Mouse (Mus musculus) cerebellum, adult 2 months (tissue): Measurements from ENCODE around the gene Ggt1. TPM values are rescaled to one million over a fixed set of nuclear protein-coding genes. Genes with fewer than 3 reads are reported as not detected.
"Not testable (repeated sequence)": the region's sequence is repeated elsewhere in the genome, so short reads cannot be mapped to it uniquely, and the experiment has no call there.

Experiments used
- DNase-seq, 2 experiments: peaks; one replicate each; pipeline ENCODE4 v3.0.0; 2021
- H3K27ac ChIP-seq: fragments of 200-500 bp; 2 replicates; pipeline ENCODE4 v1.5.1; 2012; ENCODE audit warnings: low read length, control low read depth, inconsistent platforms; ENCODE audit not compliant: insufficient read depth
- H3K27me3 ChIP-seq: fragments of 200-500 bp; 2 replicates; pipeline ENCODE4 v1.6.1; 2012; ENCODE audit warnings: inconsistent platforms, mild to moderate bottlenecking, low read length, moderate library complexity; ENCODE audit not compliant: control insufficient read depth, insufficient read depth
- H3K4me1 ChIP-seq: fragments of 200-500 bp; 2 replicates; pipeline ENCODE4 v1.6.1; 2011; ENCODE audit warnings: low read length; ENCODE audit not compliant: control insufficient read depth, insufficient read depth
- H3K4me3 ChIP-seq: fragments of 200-500 bp; replicated peaks from 2 replicates; pipeline ENCODE3; 2011; ENCODE audit warnings: mild to moderate bottlenecking, low read depth, low read length, control low read depth; ENCODE audit not compliant: insufficient read depth
- CTCF ChIP-seq: fragments of 200-500 bp; IDR thresholded peaks from 2 replicates; pipeline ENCODE4 v1.5.1; 2011; ENCODE audit warnings: low read depth, mild to moderate bottlenecking, control low read depth, low read length, moderate library complexity, borderline replicate concordance; ENCODE audit not compliant: insufficient read depth
- POLR2A ChIP-seq: fragments of 200-500 bp; IDR thresholded peaks from 2 replicates; pipeline ENCODE4 v1.6.1; 2011; ENCODE audit warnings: low read length, control low read depth, borderline replicate concordance; ENCODE audit not compliant: insufficient read depth
- WGBS: fragments of 180-500 bp; shearing (Covaris S2); methylation state at CpG from one replicate; pipeline ENCODE4 v1.1.7; 2018; 5-methylcytosine and 5-hydroxymethylcytosine counted together
- polyA plus RNA-seq: library from polyadenylated mRNA; depleted of rRNA; stranded (reverse); fragments of >200 nt; gene quantifications from 2 replicates; pipeline ENCODE4 v1.2.3, GENCODE M21; 2012

Gene Ggt1
- polyA plus RNA-seq, 1 experiment: 3.5 TPM

GRCm38 (mm10) chr10:75559676-75560548 lies 1.5 kb upstream of the Ggt1 start, which contains the start of gene Lrrc75b:
TSS of gene Lrrc75b (minus strand) at chr10:75560330.
- peak within 1 kb of the TSS; percentile 72 for H3K27ac ChIP-seq
- peak within 1 kb of the TSS; percentile 93 for H3K4me3 ChIP-seq
- TF ChIP-seq POLR2A (peak; percentile 27; the same call in 1 of the 2 replicates), CTCF (no peak)
- 1% methylated on average over 75 of the region's 75 CpGs for WGBS
- DNase-seq: peak; percentile 83 to 86
- H3K27me3 ChIP-seq: no peaks in the 10 kb centered on the region
- peaks cover 23% of the 10 kb centered on the region for H3K4me1 ChIP-seq

GRCm38 (mm10) chr10:75560549-75560899 lies 880 bp upstream of the Ggt1 start:
- peaks cover 23% of the 10 kb centered on the region for H3K4me1 ChIP-seq
- no peak for DNase-seq
- no peaks in the 10 kb centered on the region for H3K27me3 ChIP-seq
- H3K4me3 ChIP-seq: peak overlapping the region; percentile 93
- WGBS: 26% methylated on average over 6 of the region's 6 CpGs
- TF ChIP-seq CTCF (no peak), POLR2A (no peak)
- H3K27ac ChIP-seq: peak overlapping the region; percentile 72

GRCm38 (mm10) chr10:75562596-75562995 lies 1.2 kb downstream of the Ggt1 start:
- TF ChIP-seq CTCF: no peak
- no peak for TF ChIP-seq POLR2A
- H3K27ac ChIP-seq: no peak overlapping the region
- DNase-seq: no peak
- H3K4me1 ChIP-seq: peaks cover 23% of the 10 kb centered on the region
- 97% methylated on average over 8 of the region's 8 CpGs for WGBS
- no peak overlapping the region for H3K4me3 ChIP-seq
- H3K27me3 ChIP-seq: no peaks in the 10 kb centered on the region

- Histone ChIP-seq H3K27me3 (no peaks in the 10 kb centered on the region), H3K4me1 (peaks cover 16% of the 10 kb centered on the region), H3K27ac (no peak overlapping the region), H3K4me3 (no peak overlapping the region)
- WGBS: 85% methylated on average over 12 of the region's 12 CpGs
- no peak for DNase-seq
- no peak for TF ChIP-seq CTCF
- no peak for TF ChIP-seq POLR2A
These were observed 3.4 kb downstream of the Ggt1 start for GRCm38 (mm10) chr10:75564687-75565265.

GRCm38 (mm10) chr10:75565436-75565835 lies 4.0 kb downstream of the Ggt1 start:
- peaks cover 14% of the 10 kb centered on the region for H3K4me1 ChIP-seq
- H3K27ac ChIP-seq: no peak overlapping the region
- DNase-seq: no peak
- H3K27me3 ChIP-seq: no peaks in the 10 kb centered on the region
- no peak for TF ChIP-seq POLR2A
- no peak for TF ChIP-seq CTCF
- H3K4me3 ChIP-seq: no peak overlapping the region
- 81% methylated on average over 6 of the region's 6 CpGs for WGBS

GRCm38 (mm10) chr10:75565906-75566305 lies 4.5 kb downstream of the Ggt1 start:
- no peak for TF ChIP-seq POLR2A
- no peak for TF ChIP-seq CTCF
- Histone ChIP-seq H3K27me3 (no peaks in the 10 kb centered on the region), H3K27ac (no peak overlapping the region), H3K4me1 (peaks cover 10% of the 10 kb centered on the region), H3K4me3 (no peak overlapping the region)
- no peak for DNase-seq
- WGBS: 87% methylated on average over 7 of the region's 7 CpGs

- no peak for TF ChIP-seq CTCF
- no peak for TF ChIP-seq POLR2A
- H3K27me3 ChIP-seq: no peaks in the 10 kb centered on the region
- no peak overlapping the region for H3K27ac ChIP-seq
- WGBS: 80% methylated on average over 5 of the region's 5 CpGs
- no peak overlapping the region for H3K4me3 ChIP-seq
- no peak for DNase-seq
- H3K4me1 ChIP-seq: peaks cover 5% of the 10 kb centered on the region
These were observed 4.9 kb downstream of the Ggt1 start for GRCm38 (mm10) chr10:75566321-75566720.

GRCm38 (mm10) chr10:75566765-75567164 lies 5.4 kb downstream of the Ggt1 start:
- DNase-seq, H3K27me3 ChIP-seq, H3K27ac ChIP-seq, H3K4me3 ChIP-seq, H3K4me1 ChIP-seq: not testable (repeated sequence)
- 86% methylated on average over 2 of the region's 2 CpGs for WGBS
